Mouse (Mus musculus) hindbrain, embryonic 15.5 days (tissue): ENCODE data around the gene Nup50. TPM values are rescaled to one million over a fixed set of nuclear protein-coding genes. Genes with fewer than 3 reads are reported as not detected.

ENCODE experiments used
- ATAC-seq: fragments of 200-750 bp; cut with Nextera tagmentation; 2 replicates; pipeline ENCODE4 v1.8.0; 2017; ENCODE audit warnings: low read depth, moderate number of reproducible peaks, moderate TSS enrichment; ENCODE audit not compliant: low FRiP score
- H3K27ac ChIP-seq: fragments of 300-500 bp; sonication (generic); replicated peaks from 2 replicates; pipeline ENCODE4 v1.5.1; 2015; ENCODE audit warnings: mild to moderate bottlenecking, inconsistent platforms
- H3K27me3 ChIP-seq: fragments of 300-500 bp; sonication (generic); 2 replicates; pipeline ENCODE4 v1.6.1; 2015; ENCODE audit warnings: control low read depth, inconsistent platforms
- H3K36me3 ChIP-seq: fragments of 300-500 bp; sonication (generic); 2 replicates; pipeline ENCODE4 v1.6.1; 2015; ENCODE audit warnings: control low read depth, inconsistent platforms
- H3K4me1 ChIP-seq: fragments of 300-500 bp; sonication (generic); replicated peaks from 2 replicates; pipeline ENCODE4 v1.6.1; 2015; ENCODE audit warnings: control low read depth, inconsistent platforms
- H3K4me2 ChIP-seq: fragments of 300-500 bp; sonication (generic); 2 replicates; pipeline ENCODE4 v1.6.1; 2015; ENCODE audit warnings: moderate library complexity, mild to moderate bottlenecking, inconsistent platforms
- H3K4me3 ChIP-seq: fragments of 300-500 bp; sonication (generic); 2 replicates; pipeline ENCODE4 v1.5.1; 2015; ENCODE audit warnings: mild to moderate bottlenecking, inconsistent platforms
- H3K9ac ChIP-seq: fragments of 300-500 bp; sonication (generic); 2 replicates; pipeline ENCODE4 v1.6.1; 2015; ENCODE audit warnings: inconsistent platforms
- H3K9me3 ChIP-seq: fragments of 300-500 bp; sonication (generic); 2 replicates; pipeline ENCODE4 v1.6.1; 2016; ENCODE audit warnings: control low read depth, inconsistent platforms
- WGBS: fragments of 180-500 bp; shearing (Covaris S2); methylation state at CpG from one replicate; pipeline ENCODE4 v1.1.7; 2015; 5-methylcytosine and 5-hydroxymethylcytosine counted together
- polyA plus RNA-seq: library from polyadenylated mRNA; unstranded; fragments of >200 nt; fragmentation: Nextera tagmentation; extraction: Ambion mirVana; gene quantifications from 2 replicates; pipeline ENCODE4 v1.2.1, GENCODE M21; 2015

Gene Nup50
- polyA plus RNA-seq, 1 experiment from 2014 or later: 25.2 TPM

DNA sequence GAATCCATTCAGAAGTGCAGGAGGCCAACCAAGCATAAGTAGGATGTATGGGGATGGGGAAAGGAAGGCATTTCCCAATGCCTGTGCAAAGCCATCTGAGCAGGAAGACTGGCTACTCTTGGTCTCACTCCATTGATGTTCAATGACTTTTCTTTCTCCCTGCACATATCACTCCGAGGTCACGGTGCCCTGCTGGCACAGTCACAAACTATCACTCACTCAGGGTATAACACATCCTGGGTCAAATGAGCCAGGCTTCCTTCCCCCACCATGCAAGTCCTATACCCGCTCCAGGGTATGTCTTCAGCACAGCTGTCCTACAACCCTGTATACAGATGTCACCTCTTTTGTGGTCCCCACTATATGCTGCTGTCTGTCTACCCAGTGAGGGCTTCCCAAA lies 35.1 kb downstream of the Nup50 start:
- Histone ChIP-seq H3K27me3 (no peaks in the 10 kb centered on the region), H3K4me1 (peaks cover 43% of the 10 kb centered on the region), H3K27ac (peak overlapping the region; percentile 36), H3K9me3 (no peaks in the 10 kb centered on the region), H3K4me3 (no peak overlapping the region), H3K36me3 (peaks cover 15% of the 10 kb centered on the region), H3K9ac (no peak overlapping the region), H3K4me2 (no peak overlapping the region)
- 67% methylated on average over 3 of the region's 3 CpGs for WGBS
- ATAC-seq: no peak

DNA sequence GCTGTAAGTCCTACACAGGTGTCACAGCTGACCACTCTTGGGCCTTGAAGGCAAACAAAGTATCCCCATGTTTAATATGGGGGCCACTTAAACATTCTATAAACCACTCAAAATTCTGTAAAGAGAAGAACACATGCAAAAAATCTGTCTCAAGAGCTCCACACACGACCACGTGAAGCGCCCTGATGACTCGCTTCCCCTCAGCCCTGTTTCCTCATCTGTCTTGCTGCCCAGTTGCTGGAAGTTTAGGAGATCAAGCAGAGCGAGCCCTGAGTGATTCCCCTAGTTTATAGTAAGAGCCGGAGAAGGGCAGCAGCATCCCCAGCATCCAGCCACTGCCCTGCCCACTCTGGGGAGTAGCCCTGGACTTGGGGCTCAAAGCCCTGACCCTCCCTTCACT lies 36.7 kb downstream of the Nup50 start:
- 84% methylated on average over 6 of the region's 6 CpGs for WGBS
- Histone ChIP-seq H3K9ac (no peak overlapping the region), H3K27ac (peak overlapping the region; percentile 47; the same call in 1 of the 2 replicates), H3K27me3 (no peaks in the 10 kb centered on the region), H3K4me3 (no peak overlapping the region), H3K9me3 (no peaks in the 10 kb centered on the region), H3K36me3 (peaks cover 8% of the 10 kb centered on the region; the same call in 1 of the 2 replicates), H3K4me1 (peaks cover 43% of the 10 kb centered on the region), H3K4me2 (peak overlapping the region; percentile 45; the same call in 1 of the 2 replicates)
- ATAC-seq: no peak

DNA sequence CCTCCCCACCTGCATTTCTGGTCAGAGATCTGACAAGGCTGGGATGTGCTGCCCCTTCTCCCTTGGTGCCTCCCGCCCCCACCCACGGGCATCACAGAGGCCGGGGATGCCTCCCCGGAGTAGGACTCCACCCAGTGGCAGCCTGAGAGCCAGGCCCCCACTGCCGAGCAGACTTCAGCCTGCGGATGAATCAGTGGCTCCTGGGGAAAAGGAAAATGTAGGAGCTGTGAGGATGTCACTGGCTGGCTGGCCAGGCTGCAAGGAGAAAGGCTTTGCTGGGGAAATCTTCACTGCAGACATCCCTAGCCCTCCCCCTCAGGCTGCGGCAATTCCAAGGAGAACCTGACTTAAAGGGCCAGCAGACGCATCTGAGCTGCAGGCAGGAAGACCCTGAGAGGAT lies 37.5 kb downstream of the Nup50 start:
- Histone ChIP-seq H3K4me1 (peaks cover 43% of the 10 kb centered on the region), H3K4me2 (peak overlapping the region; percentile 45), H3K27me3 (no peaks in the 10 kb centered on the region), H3K9ac (peak overlapping the region; percentile 32; the same call in 1 of the 2 replicates), H3K36me3 (peaks cover 1% of the 10 kb centered on the region; the same call in 1 of the 2 replicates), H3K4me3 (peak overlapping the region; percentile 10; the same call in 1 of the 2 replicates), H3K9me3 (no peaks in the 10 kb centered on the region), H3K27ac (peak overlapping the region; percentile 47)
- 15% methylated on average over 8 of the region's 8 CpGs for WGBS
- peak; percentile 31; the same call in 1 of the 2 replicates for ATAC-seq

DNA sequence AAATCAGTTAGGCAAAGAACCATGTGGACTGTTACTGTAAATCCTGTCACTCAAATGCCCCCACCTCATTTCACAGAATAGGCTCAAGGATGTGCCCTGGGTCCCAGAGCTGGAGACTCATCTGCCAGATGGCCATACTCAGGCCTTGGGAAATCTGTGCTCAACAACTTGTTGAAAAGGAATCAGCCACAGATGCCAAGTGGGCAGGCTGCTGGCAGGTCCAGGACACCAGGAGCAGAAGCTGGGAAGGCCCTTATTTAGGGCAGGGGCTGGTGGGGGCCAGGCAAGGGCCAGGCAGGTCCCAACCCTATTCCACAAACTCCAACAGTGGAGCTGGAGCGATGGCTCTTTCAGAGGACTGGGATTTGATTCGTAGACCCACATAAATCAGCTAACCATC lies 39.3 kb downstream of the Nup50 start:
- no peak for ATAC-seq
- H3K27ac ChIP-seq: no peak overlapping the region
- 77% methylated on average over 2 of the region's 2 CpGs for WGBS

DNA sequence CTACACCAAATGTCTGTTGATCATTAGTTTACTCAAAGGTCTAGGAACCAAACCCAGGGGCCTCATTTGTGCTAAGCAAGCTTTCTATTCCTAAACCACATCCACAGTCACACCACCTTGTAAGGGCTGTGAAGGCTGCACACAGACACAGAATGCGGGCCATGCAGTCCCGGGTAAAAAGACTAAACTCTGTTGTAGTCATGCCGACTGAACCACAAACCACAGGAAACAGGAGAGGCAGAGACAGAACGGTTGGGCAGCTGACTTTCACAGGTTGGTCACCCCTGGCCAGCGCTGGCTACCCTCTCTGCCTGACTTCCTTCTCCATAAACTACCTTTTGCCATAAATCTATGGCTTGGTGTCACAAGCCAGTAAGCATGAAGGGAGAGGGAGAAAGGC lies 41.6 kb downstream of the Nup50 start:
- Histone ChIP-seq H3K9me3 (no peaks in the 10 kb centered on the region), H3K4me2 (no peak overlapping the region), H3K27ac (no peak overlapping the region), H3K36me3 (no peaks in the 10 kb centered on the region), H3K4me3 (no peak overlapping the region), H3K9ac (no peak overlapping the region), H3K4me1 (peaks cover 26% of the 10 kb centered on the region), H3K27me3 (no peaks in the 10 kb centered on the region)
- WGBS: 88% methylated on average over 5 of the region's 5 CpGs
- no peak for ATAC-seq

More for the DNA sequence above, 39.3 kb downstream of the Nup50 start:
- Histone ChIP-seq H3K36me3 (no peaks in the 10 kb centered on the region), H3K4me3 (no peak overlapping the region), H3K4me2 (no peak overlapping the region), H3K9me3 (no peaks in the 10 kb centered on the region), H3K9ac (no peak overlapping the region), H3K27me3 (no peaks in the 10 kb centered on the region), H3K4me1 (peaks cover 49% of the 10 kb centered on the region)

DNA sequence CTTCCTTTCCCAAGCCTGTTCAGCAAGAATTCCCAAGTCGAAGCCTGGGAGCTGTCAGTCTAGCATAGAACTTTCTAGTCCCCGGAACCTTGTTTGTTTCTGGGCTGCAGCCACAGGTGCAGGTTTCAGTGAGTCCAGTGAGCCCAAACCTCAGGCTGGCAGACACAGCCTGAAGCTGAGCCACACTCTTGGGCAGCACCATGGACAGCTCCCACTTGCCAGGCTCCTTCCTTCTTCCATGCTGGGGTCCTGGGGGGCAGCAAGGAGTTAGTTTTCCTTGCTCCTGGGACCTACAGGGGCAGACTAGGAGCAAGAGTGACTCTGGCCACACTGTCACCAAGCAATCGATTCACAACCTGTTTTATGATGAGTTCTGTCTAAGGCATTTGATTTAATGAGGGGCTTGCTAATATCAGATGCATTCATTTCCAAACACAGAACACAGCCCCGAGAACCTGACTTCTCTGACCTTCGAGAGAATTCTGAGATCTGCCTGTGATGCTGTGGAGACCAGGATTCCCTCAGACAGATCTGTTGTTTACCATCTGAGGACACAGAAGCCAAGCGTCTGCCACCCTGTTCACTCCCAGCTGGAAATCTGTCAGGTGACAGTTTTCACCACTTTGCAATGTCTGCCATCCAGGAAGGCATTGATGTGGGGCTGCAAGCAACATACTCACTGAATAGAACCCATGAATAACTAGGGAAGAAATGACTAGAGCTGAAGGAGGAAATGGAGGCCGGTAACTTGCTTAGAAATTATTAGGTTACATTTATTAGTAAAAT lies 42.6 kb downstream of the Nup50 start:
- peaks cover 4% of the 10 kb centered on the region; the same call in 1 of the 2 replicates for H3K36me3 ChIP-seq
- peaks cover 16% of the 10 kb centered on the region for H3K4me1 ChIP-seq
- H3K27me3 ChIP-seq: no peaks in the 10 kb centered on the region
- no peaks in the 10 kb centered on the region for H3K9me3 ChIP-seq
- no peak overlapping the region for H3K27ac ChIP-seq
- no peak for ATAC-seq
- H3K4me3 ChIP-seq: no peak overlapping the region
- H3K9ac ChIP-seq: no peak overlapping the region
- H3K4me2 ChIP-seq: no peak overlapping the region
- 59% methylated on average over 7 of the region's 7 CpGs for WGBS

DNA sequence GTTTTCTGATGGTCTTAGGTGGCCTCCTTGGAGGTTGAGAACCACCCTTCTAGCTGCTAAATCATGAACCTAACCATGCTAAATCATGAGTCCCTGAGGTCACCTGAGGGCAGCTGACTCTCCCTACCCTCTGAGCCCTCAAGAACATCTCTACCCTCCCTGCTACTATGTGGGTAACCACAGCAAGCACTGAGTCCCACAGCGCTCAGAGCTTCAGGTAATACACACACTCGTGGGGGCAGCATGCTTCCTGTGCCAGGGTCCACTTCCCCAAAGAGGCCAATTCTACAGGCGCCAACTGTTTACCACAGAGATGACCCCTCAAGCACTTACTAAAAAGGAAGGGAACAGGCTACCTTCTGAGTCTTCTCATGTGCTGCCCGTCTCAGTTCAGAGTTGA lies 45.3 kb downstream of the Nup50 start:
- Histone ChIP-seq H3K9ac (no peak overlapping the region), H3K4me3 (no peak overlapping the region), H3K27ac (no peak overlapping the region), H3K9me3 (no peaks in the 10 kb centered on the region), H3K36me3 (peaks cover 4% of the 10 kb centered on the region; the same call in 1 of the 2 replicates), H3K27me3 (no peaks in the 10 kb centered on the region), H3K4me1 (peaks cover 15% of the 10 kb centered on the region), H3K4me2 (no peak overlapping the region)
- ATAC-seq: no peak
- WGBS: 94% methylated on average over 4 of the region's 4 CpGs

DNA sequence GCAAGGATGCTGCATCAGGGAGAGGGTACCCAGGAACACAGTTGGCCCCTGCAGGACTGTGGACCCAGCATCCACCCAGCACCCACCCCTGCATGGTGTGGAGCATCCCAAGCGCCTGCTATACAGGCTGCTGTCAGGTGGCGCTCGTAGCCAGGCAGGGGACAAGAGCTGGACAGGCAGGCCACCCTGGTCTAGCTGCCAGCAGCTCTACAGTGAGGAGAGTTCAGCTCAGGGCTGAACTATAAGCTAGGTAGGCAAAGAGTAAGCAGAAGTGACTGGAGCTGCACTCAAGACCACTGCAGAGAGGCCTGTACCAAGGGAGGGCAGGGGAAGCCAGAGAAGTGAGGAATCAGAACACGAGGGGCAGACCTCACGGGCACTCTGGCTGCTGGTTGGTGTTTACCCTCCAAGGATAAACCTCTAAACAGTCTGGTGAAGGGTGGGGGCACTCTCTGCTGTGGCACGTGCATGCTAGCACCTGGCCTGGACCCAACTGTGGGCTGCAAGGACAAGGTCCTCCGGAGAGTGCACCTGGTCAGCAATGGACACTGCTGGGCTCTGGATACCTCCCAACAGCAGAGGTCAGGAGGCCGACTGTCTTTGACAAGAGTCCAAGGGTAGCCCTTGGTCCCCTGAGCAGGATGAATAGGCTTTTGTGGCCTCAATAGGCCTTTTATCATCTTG lies 49.8 kb downstream of the Nup50 start:
- H3K4me3 ChIP-seq: no peak overlapping the region
- H3K4me1 ChIP-seq: peaks cover 42% of the 10 kb centered on the region
- peaks cover 4% of the 10 kb centered on the region; the same call in 1 of the 2 replicates for H3K36me3 ChIP-seq
- peak; percentile 57; the same call in 1 of the 2 replicates for ATAC-seq
- WGBS: 33% methylated on average over 8 of the region's 8 CpGs
- no peak overlapping the region for H3K4me2 ChIP-seq
- H3K27ac ChIP-seq: peak overlapping the region; percentile 42; the same call in 1 of the 2 replicates
- H3K9me3 ChIP-seq: no peaks in the 10 kb centered on the region
- no peaks in the 10 kb centered on the region for H3K27me3 ChIP-seq
- no peak overlapping the region for H3K9ac ChIP-seq

DNA sequence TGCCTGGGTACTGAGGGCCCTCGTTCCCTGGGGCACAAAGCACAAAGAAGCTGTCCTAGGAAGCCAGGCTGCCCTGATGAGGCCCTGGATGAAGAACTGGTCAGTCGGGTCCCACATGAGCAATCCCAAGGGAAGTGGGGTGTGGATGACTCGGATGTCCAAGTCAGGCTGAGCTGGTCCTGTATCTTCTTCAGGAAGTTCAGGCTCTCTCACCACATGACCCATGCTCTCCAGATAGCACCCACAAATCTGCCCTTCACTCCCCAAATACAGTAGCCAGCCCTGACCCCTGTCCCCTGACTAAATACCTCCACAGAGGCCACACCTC lies 50.3 kb downstream of the Nup50 start:
- H3K36me3 ChIP-seq: peaks cover 4% of the 10 kb centered on the region; the same call in 1 of the 2 replicates
- H3K9me3 ChIP-seq: no peaks in the 10 kb centered on the region
- WGBS: 18% methylated on average over 3 of the region's 3 CpGs
- H3K27ac ChIP-seq: peak overlapping the region; percentile 45; the same call in 1 of the 2 replicates
- H3K4me3 ChIP-seq: no peak overlapping the region
- ATAC-seq: no peak
- no peaks in the 10 kb centered on the region for H3K27me3 ChIP-seq
- H3K4me2 ChIP-seq: no peak overlapping the region
- no peak overlapping the region for H3K9ac ChIP-seq
- peaks cover 42% of the 10 kb centered on the region for H3K4me1 ChIP-seq

DNA sequence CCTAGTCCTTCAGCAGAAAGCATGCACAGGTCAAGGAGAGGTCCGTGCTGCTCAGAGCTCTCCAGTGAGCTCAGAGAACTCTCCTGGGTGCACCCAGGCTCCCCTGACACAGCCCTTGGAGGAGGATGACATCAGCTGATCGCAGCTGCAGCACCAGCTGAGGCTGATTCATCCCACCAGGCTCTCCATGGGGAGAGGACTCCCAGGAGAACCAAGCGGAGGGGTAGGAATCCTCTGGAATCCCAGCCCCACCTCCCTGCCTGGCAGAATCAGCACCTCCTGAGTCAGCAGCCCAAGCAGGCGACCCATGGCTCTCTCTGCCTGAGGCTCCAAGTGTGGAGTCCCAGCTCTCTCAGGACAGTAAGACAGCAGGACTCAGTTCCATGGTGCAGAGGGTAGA lies 52.5 kb downstream of the Nup50 start:
- Histone ChIP-seq H3K4me1 (peaks cover 46% of the 10 kb centered on the region), H3K4me2 (no peak overlapping the region), H3K9ac (no peak overlapping the region), H3K4me3 (no peak overlapping the region), H3K36me3 (no peaks in the 10 kb centered on the region), H3K27ac (no peak overlapping the region), H3K9me3 (no peaks in the 10 kb centered on the region), H3K27me3 (no peaks in the 10 kb centered on the region)
- ATAC-seq: 0 out of 2 replicates have a peak, but pooled peaks have one; percentile 2
- WGBS: 27% methylated on average over 4 of the region's 4 CpGs

DNA sequence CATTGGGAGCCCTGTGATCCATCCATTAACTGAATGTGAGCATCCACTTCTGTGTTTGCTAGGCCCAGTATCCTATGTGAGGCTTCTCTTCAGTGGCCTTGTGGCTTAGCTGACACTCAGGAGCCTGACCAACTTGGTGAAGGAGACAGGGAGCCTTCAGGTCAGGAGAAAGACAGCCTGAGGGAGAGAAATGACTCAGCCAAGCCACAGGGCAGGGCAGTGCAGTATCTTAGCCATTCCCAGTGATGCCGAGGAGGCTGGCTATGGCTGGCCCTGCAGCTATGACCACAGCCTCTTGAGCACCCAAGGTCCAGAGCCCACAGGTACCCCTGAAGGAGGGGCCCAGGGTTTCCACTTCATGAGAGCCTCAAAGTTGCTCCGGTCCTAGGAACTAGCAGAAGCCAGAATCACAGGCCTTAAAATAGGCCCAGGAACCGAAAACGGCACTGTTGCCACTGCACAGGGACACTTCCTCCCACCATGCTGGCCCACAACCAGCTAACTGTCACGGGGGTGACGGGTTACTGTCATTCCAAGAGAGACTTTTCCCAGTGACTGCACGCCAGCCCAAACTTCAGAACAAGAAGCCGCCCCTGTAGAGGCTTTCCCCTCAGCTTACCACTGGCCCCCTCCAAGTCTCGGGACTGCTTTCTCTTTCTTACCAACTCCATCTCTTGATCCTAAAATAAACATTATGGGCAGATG lies 58.5 kb downstream of the Nup50 start:
- WGBS: 87% methylated on average over 9 of the region's 9 CpGs
- Histone ChIP-seq H3K9ac (no peak overlapping the region), H3K9me3 (no peaks in the 10 kb centered on the region), H3K4me2 (no peak overlapping the region), H3K27ac (no peak overlapping the region), H3K27me3 (no peaks in the 10 kb centered on the region), H3K4me1 (peaks cover 48% of the 10 kb centered on the region), H3K36me3 (no peaks in the 10 kb centered on the region), H3K4me3 (no peak overlapping the region)
- no peak for ATAC-seq

DNA sequence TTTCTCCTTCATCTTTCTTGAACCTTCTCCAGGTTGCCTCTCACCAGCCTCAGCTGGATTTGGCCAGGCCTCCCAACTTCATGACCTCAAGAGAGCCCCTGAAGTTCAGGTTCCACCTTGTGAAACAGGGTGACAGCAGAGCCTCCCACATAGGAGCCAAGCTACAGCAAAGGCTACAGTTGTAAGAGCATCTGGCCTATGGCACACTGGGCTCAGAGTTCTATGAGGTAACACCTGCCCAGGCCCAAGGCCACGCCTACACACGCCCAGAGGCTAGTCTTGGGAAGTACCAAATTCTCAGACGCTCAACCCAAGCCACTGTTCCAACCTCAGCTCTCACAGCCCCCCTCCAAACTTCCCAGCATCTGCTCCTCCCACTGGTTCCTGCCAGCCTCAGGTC lies 59.7 kb downstream of the Nup50 start:
- 85% methylated on average over 3 of the region's 3 CpGs for whole genome bisulfite sequencing
- no peak for ATAC-seq

More for the DNA sequence above, 59.7 kb downstream of the Nup50 start:
- no peak overlapping the region for H3K9ac ChIP-seq
- no peaks in the 10 kb centered on the region for H3K27me3 ChIP-seq
- no peak overlapping the region for H3K4me3 ChIP-seq
- no peaks in the 10 kb centered on the region for H3K9me3 ChIP-seq
- no peaks in the 10 kb centered on the region for H3K36me3 ChIP-seq
- H3K4me2 ChIP-seq: no peak overlapping the region
- H3K27ac ChIP-seq: no peak overlapping the region
- peaks cover 45% of the 10 kb centered on the region for H3K4me1 ChIP-seq
